Mouse (Mus musculus) hindbrain, embryonic 11.5 days (tissue): ENCODE measurements at regions not wholly inside any gene's neighbourhood (a gene's known extent, or its start where the extent isn't known, plus 50 kb on each side); places are given as distances from the start of the nearest gene placed in this dataset.

Experiments
- ATAC-seq: fragments of 200-750 bp; cut with Nextera tagmentation; 2 replicates; pipeline ENCODE4 v1.8.0; 2017; ENCODE audit warnings: mild to moderate bottlenecking, moderate TSS enrichment, moderate library complexity; ENCODE audit not compliant: low FRiP score
- DNase-seq: peaks from one replicate; pipeline ENCODE4 v3.0.0-alpha.2; 2015; ENCODE audit warnings: low spot score
- H3K27ac ChIP-seq: fragments of 300-500 bp; sonication (generic); 2 replicates; pipeline ENCODE4 v1.5.1; 2014; ENCODE audit warnings: mild to moderate bottlenecking, low read depth, low read length
- H3K27me3 ChIP-seq: fragments of 300-500 bp; sonication (generic); 2 replicates; pipeline ENCODE4 v1.6.1; 2014; ENCODE audit warnings: mild to moderate bottlenecking, low read length, moderate library complexity, mixed read lengths; ENCODE audit not compliant: control insufficient read depth, insufficient read depth
- H3K36me3 ChIP-seq: fragments of 300-500 bp; sonication (generic); 2 replicates; pipeline ENCODE4 v1.6.1; 2014; ENCODE audit warnings: mild to moderate bottlenecking, low read length, moderate library complexity, mixed read lengths; ENCODE audit not compliant: control insufficient read depth, insufficient read depth
- H3K4me1 ChIP-seq: fragments of 300-500 bp; sonication (generic); replicated peaks from 2 replicates; pipeline ENCODE4 v1.6.1; 2014; ENCODE audit warnings: low read length, mixed read lengths; ENCODE audit not compliant: control insufficient read depth, insufficient read depth
- H3K4me2 ChIP-seq: fragments of 300-500 bp; sonication (generic); replicated peaks from 2 replicates; pipeline ENCODE4 v1.6.1; 2014; ENCODE audit warnings: mild to moderate bottlenecking, low read depth, low read length
- H3K4me3 ChIP-seq: fragments of 300-500 bp; sonication (generic); 2 replicates; pipeline ENCODE4 v1.5.1; 2014; ENCODE audit warnings: low read depth, low read length
- H3K9ac ChIP-seq: fragments of 300-500 bp; sonication (generic); 2 replicates; pipeline ENCODE4 v1.6.1; 2014; ENCODE audit warnings: low read depth, low read length
- H3K9me3 ChIP-seq: fragments of 300-500 bp; sonication (generic); 2 replicates; pipeline ENCODE4 v1.6.1; 2016; ENCODE audit warnings: low read length; ENCODE audit not compliant: control insufficient read depth
- WGBS: fragments of 180-500 bp; shearing (Covaris S2); extraction: QIAGEN DNeasy Blood & Tissue Kit; methylation state at CpG from one replicate; pipeline ENCODE4 v1.1.7; 2014; 5-methylcytosine and 5-hydroxymethylcytosine counted together

DNA sequence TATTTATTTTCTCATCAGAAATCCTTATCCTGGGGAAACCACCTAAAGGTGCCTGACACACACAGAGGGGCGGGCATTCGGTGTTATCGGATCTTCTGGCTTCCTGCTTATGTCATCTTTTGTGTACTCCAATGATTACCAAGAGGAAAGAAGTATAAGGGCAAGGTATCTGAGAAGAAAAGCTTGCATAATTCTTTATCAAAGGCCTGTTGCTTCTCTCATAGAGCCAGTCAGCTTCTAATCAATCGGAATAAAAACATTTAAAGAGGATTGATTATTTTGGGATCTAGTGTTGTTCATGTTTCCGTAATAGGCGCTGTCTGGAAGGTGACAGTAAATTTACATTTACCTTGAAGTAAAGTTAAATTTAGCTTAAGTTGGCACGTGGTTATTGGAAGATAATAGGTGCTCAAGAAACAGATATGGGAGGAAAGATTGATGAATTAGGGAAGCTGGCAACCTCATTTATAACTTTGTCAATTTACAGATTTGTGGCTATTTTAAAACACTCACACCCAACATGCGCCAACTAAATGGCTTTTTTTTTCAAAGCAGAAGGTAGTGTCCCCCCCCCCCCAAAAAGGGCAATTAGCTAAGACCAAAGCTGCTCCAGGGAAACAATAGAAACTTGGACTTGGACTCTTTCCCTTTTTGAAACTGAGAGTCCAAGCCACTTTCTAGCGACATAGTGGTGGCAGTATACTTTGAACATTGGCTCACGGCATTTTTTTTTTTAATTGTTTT, 98.3 kb upstream of the Cpm start:
- Histone ChIP-seq H3K27ac (no peak overlapping the region), H3K36me3 (no peaks in the 10 kb centered on the region), H3K9me3 (no peaks in the 10 kb centered on the region), H3K4me3 (no peak overlapping the region), H3K27me3 (no peaks in the 10 kb centered on the region), H3K9ac (no peak overlapping the region), H3K4me2 (no peak overlapping the region), H3K4me1 (no peaks in the 10 kb centered on the region)
- no peak for ATAC-seq
- WGBS, result 88% methylated on average over 10 of the region's 10 CpGs
- no peak for DNase-seq

DNA sequence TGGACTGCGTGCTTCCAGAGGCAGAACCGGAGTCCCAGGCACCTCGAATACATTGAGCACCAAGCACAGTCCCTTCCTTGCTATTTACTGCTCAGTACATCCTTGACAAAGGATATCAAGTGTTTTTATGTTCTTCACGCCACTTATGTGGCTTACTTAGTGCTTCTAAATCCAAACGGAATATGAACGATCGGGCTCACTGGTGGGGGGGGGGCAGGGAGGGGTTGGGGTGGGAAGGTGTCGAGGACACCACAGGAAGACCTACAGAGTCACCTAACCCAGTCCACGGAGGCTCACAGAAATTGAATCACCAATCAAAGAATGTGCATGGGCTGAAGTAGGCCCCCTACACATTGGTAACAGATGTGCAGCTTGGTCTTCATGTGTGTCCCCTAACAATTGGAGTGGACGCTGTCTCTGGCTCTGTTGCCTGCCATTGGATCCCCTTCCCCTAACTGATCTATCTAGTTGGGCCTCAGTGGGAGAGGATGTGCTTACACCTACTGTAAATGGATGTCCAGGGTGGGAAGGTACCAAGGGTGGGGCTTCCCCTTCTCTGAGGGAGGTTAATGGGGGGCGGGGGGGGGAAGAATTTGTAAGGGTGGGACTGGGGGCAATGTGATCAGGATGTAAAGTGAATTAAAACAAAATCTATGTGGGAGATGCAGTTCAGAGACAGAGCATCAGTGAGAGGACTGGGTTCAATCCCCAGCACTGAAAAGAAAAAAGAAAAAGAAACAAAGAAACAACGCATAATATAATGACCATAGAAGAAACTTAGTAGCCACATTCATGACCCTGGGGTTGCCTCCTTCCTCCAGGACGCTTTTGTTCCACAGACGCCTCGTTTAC, 99.1 kb upstream of the Cpm start:
- H3K4me2 ChIP-seq, result no peak overlapping the region
- 82% methylated on average over 15 of the region's 15 CpGs for WGBS

DNA sequence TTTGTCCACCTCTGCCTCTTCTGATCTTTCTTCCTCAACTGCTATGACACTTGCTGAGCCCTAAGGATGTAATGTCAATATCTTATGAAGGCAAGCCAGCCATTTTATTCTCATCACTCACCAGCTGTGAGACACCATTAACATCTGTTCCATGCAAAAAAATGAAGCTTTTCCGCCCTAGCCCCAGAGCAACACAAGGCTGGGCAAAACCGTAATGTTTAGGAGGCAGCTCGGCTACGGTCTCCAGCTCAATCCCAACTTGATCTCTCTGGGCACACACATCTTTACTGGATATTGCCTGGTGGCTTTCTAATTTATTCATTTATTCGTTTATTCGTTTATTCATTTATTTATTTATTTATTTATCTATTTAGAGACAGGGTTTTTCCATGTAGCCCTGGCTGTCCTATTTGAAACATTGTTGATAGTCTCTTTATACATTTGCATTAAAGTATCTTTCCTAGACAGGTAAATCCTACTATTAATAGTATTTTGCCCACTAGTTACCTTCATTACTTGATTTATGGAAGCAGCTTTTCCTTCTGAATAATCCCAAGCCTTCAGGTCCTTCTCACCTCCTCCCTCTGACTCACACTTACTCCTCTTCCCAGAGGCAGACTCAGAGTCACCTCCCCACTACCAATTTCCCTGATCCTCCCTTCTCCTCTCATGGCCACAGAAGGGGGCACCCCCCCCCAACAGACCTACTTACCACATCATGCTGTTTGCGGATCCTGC, 99.9 kb upstream of the Cpm start:
- Histone ChIP-seq H3K4me2 (no peak overlapping the region), H3K27ac (no peak overlapping the region), H3K4me3 (no peak overlapping the region), H3K36me3 (no peaks in the 10 kb centered on the region), H3K9me3 (no peaks in the 10 kb centered on the region), H3K4me1 (no peaks in the 10 kb centered on the region), H3K9ac (no peak overlapping the region), H3K27me3 (no peaks in the 10 kb centered on the region)
- ATAC-seq (no peak), DNase-seq (no peak)
- 91% methylated on average over 7 of the region's 7 CpGs for WGBS

More for the DNA sequence above, 99.1 kb upstream of the Cpm start:
- DNase-seq (no peak), ATAC-seq (no peak)
- no peak overlapping the region for H3K27ac ChIP-seq
- H3K4me1 ChIP-seq, result no peaks in the 10 kb centered on the region
- H3K36me3 ChIP-seq, result no peaks in the 10 kb centered on the region
- H3K27me3 ChIP-seq, result no peaks in the 10 kb centered on the region
- no peak overlapping the region for H3K9ac ChIP-seq
- H3K4me3 ChIP-seq, result no peak overlapping the region
- H3K9me3 ChIP-seq, result no peaks in the 10 kb centered on the region

DNA sequence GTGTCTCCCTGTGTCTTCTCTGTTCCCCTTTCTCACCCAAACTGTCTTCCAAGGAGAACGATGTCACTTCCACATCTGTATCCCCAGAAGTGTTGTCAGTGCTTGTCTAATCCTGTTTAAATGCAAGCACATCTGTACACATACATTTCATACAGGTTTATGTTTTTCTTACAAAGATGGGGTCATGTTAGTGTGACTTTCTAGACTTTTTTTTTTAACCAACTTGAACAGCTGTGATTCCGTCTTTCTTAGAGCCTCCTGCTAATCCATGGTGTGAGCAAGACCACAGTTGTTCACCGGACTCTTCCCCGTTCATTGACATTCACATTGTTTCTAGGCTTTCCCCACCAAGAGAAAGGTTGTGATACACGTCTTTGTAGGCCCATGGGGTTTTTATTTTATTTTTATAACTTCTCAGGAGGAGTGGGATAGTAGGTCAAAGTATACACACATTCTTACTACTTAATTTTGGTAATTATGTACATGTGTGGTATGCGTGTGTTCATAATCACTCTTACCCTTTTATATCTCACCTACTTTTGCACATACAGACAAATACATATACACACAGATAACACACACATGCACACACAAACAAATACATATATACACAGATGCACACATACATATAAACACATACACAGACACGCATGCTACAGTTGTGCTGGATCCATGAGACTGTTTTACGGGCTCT, 100.6 kb upstream of the Cpm start:
- H3K27me3 ChIP-seq, result no peaks in the 10 kb centered on the region
- H3K4me1 ChIP-seq, result no peaks in the 10 kb centered on the region
- H3K4me3 ChIP-seq, result no peak overlapping the region
- DNase-seq, result no peak
- no peaks in the 10 kb centered on the region for H3K36me3 ChIP-seq
- no peaks in the 10 kb centered on the region for H3K9me3 ChIP-seq
- no peak overlapping the region for H3K4me2 ChIP-seq
- H3K27ac ChIP-seq, result no peak overlapping the region
- H3K9ac ChIP-seq, result no peak overlapping the region
- WGBS, result 84% methylated on average over 8 of the region's 8 CpGs
- no peak for ATAC-seq

DNA sequence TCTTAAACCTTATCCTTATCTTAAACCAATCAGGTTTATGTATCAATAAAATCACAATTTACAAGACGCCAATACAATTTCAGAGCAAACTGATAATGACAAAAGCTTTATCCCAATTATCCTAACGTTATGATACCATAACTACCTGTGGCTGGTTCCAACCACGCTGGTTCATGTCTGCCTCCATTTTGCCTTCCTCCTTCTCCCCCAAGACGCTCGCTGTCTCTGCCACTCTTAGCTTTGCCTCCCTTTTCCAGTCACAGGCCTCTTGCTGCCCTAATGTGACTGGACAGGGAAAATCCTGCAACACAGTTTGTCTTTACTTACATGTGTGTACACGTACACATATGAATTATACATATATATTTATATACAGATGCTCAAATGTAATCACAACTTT, 101.3 kb upstream of the Cpm start:
- ATAC-seq, result no peak
- no peak for DNase-seq
- WGBS, result 90% methylated on average over 6 of the region's 6 CpGs

DNA sequence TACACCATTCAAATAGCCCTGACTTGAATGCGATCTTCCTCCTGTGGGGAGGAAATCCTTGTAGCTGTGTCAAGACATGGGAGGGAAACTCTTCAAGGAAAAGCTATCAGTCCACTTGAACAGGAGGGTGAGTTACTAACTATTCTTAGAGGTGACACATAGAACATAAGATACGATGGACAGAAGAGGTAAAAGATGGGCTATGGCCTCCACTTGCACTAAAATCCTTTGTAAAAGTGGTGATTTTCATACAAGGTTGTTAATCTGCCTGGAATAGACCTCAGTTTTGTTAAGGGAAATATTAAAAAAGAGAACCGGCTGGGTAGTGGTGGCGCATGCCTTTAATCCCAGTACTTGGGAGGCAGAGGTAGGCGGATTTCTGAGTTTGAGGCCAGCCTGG, 102.1 kb upstream of the Cpm start:
- WGBS, result 91% methylated on average over 5 of the region's 5 CpGs
- ATAC-seq, result no peak

More for the DNA sequence above, 101.3 kb upstream of the Cpm start:
- Histone ChIP-seq H3K4me1 (no peaks in the 10 kb centered on the region), H3K27me3 (no peaks in the 10 kb centered on the region), H3K9ac (no peak overlapping the region), H3K4me2 (no peak overlapping the region), H3K36me3 (no peaks in the 10 kb centered on the region), H3K27ac (no peak overlapping the region), H3K4me3 (no peak overlapping the region), H3K9me3 (no peaks in the 10 kb centered on the region)

DNA sequence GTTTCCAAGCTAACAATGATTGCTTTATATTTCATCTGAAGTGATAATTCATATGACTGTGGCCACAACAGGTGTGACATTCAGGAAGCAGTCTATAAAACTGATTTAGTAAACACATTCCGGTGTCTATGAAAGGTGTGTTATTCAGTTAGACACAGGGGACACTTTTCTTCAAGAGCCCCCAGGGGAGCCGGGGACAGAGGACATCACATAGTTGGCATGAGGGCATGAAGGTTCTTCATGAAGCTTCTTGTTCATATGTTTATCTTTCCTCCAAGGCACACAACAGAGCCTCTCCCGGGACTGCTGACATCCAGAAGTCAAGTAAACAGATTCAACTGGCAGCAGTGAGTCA, 102.5 kb upstream of the Cpm start:
- H3K4me3 ChIP-seq, result no peak overlapping the region
- no peaks in the 10 kb centered on the region for H3K4me1 ChIP-seq
- H3K36me3 ChIP-seq, result no peaks in the 10 kb centered on the region
- DNase-seq (no peak), ATAC-seq (no peak)
- no peak overlapping the region for H3K27ac ChIP-seq
- no peak overlapping the region for H3K9ac ChIP-seq
- WGBS, result 82% methylated on average over 3 of the region's 3 CpGs
- H3K9me3 ChIP-seq, result no peaks in the 10 kb centered on the region
- H3K4me2 ChIP-seq, result no peak overlapping the region
- no peaks in the 10 kb centered on the region for H3K27me3 ChIP-seq

More for the DNA sequence above, 102.1 kb upstream of the Cpm start:
- DNase-seq, result no peak
- Histone ChIP-seq H3K4me1 (no peaks in the 10 kb centered on the region), H3K27me3 (no peaks in the 10 kb centered on the region), H3K27ac (no peak overlapping the region), H3K4me3 (no peak overlapping the region), H3K9me3 (no peaks in the 10 kb centered on the region), H3K36me3 (no peaks in the 10 kb centered on the region), H3K4me2 (no peak overlapping the region), H3K9ac (no peak overlapping the region)

DNA sequence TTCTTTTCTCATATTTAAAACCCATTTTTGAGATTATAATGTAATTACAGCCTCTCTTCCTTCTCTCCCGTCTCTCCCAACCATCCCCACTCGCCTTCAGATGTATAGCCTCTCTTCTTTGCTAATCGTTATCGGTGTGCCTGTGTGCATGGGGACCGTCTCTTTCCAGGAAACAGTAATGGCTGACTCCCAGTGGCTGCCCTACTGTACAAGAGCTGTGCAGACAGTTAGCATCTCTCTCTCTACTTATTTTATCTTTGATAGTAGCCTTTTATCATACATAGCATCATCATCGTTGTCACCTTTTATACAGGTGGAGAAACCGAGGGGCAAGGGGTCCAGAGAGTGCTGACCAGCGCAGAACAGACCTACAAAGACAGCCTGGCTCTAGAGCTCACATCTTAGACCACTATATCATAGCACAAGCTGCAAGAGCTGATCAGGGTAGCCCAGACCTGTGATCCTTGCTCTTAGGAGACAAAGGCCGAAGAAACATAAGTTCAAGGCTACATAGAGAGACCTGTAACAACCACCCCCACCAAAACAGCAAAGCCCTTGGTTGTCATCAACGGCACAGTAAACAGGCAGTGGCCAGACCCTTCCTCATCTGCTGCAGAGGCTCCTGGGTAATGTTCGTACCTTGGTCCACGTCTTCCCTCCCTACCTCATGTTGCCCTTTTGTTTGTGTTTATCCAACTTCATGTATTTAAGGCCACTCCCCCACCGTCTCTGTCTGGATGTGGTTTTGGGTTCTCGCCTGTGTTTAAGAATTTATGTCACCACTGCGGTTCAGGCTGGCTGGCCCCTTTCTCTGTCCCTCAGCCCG, 103.1 kb upstream of the Cpm start:
- 87% methylated on average over 16 of the region's 16 CpGs for WGBS
- DNase-seq, result no peak
- Histone ChIP-seq H3K4me2 (no peak overlapping the region), H3K4me1 (no peaks in the 10 kb centered on the region), H3K4me3 (no peak overlapping the region), H3K27ac (no peak overlapping the region), H3K27me3 (no peaks in the 10 kb centered on the region), H3K9ac (no peak overlapping the region), H3K36me3 (no peaks in the 10 kb centered on the region), H3K9me3 (no peaks in the 10 kb centered on the region)
- no peak for ATAC-seq
